Mouse (Mus musculus) 3134 (cell line): ENCODE results near the gene Hormad1.

ENCODE experiments used
- DNase-seq: peaks from one replicate; pipeline ENCODE4 v3.0.0-alpha.2; 2011; ENCODE audit warnings: low spot score; ENCODE audit not compliant: insufficient read length; ENCODE audit errors: extremely low read depth

Hormad1 gene

DNA sequence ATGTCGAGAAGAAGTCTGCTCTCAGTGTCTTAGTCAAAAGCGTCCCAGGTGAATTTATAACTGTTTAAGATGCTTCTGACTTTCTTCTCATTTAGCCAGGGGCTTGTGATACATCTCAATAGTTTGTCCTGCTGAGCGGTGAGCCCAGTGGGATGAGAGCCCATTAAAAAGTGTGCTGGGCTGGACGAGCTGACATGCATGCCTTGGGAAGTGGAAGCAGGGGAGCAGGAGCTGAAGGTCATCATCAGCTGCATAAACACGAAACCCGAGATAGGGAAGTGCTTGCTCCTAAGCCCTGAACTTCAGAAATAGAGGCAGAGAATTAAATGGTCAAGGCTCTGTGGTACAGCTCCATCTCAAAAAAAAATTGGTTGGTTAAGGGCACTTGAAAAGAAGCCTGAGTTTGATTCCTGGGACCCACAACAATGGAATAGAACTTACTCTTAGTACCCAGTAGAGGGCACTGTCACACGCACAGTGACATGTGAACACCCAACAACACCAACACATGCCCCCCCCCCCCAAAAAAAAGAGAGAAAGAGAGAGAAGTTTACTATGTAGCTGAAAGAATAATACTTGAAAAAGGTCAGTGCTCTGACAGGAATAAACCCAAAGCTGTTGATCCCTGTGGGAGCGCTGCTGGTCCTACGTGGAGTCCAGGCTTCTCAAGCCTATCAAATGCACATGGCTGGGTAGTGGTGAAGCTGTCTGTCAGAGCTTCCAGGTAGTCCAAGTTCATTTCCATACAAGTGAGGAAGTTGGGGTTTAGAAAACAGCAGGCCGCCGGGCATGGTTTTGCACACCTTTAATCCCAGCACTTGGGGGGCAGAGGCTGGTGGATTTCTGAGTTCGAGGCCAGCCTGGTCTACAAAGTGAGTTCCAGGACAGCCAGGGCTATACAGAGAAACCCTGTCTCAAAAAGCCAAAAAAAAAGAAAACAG, 73.4 kb downstream of the Hormad1 start:
- DNase-seq = no peak

DNA sequence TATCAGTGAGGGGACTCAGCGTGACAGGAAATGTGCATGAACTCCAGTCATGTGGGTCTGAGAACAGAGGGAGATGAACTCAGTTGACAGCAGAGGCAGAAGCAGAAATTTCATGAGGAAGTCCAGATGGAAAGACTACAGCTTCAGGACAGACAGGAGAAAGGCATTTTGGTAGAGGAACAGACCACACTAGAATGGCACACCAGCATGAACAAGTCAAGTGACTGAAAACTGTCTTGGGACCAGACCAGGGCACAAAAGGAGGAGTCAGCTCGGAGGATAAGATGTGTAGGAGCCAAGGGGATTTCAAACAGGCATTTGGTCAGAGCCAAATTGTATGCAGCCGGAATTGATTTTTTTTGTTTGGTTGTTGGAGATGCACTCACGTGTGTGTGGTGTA, 76.2 kb downstream of the Hormad1 start:
- no peak for DNase-seq

DNA sequence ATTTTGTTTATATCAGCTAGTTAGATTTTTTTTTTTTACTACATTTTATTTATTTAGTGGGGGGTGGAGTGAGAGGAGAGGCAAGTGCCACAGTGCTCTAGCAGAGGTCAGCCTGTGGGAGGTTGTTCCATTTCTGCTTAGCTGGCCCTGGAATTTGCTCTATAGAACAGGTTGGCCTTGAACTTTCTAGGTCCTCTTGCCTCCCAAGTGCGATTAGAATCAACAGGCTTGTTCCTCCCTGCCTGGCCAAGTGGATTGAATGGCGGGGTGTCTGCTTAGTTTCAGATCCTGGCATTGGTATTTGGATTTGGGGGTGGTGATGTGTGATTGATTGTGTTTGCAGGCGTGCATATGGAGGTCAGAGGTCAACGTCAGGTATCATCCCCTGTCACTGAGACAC, 76.6 kb downstream of the Hormad1 start:
- DNase-seq = no peak
